Mouse (Mus musculus) embryonic facial prominence, embryonic 13.5 days (tissue): Measurements from ENCODE around the gene Gm15155. TPM values are rescaled to one million over a fixed set of nuclear protein-coding genes. Genes with fewer than 3 reads are reported as not detected.
"Not testable (repeated sequence)": the region's sequence is repeated elsewhere in the genome, so short reads cannot be mapped to it uniquely, and the experiment has no call there.

Source experiments
- ATAC-seq: fragments of 200-750 bp; cut with Nextera tagmentation; 2 replicates; pipeline ENCODE4 v1.8.0; 2017; ENCODE audit warnings: low read depth; ENCODE audit not compliant: insufficient number of reproducible peaks, insufficient read depth, low FRiP score, low TSS enrichment
- H3K27ac ChIP-seq: fragments of 300-500 bp; sonication (generic); 2 replicates; pipeline ENCODE4 v1.5.1; 2015; ENCODE audit warnings: moderate library complexity, mild to moderate bottlenecking, inconsistent platforms
- H3K27me3 ChIP-seq: fragments of 300-500 bp; sonication (generic); 2 replicates; pipeline ENCODE4 v1.6.1; 2015; ENCODE audit warnings: mild to moderate bottlenecking, inconsistent platforms
- H3K36me3 ChIP-seq: fragments of 300-500 bp; sonication (generic); 2 replicates; pipeline ENCODE4 v1.6.1; 2015; ENCODE audit warnings: mild to moderate bottlenecking, inconsistent platforms
- H3K4me1 ChIP-seq: fragments of 300-500 bp; sonication (generic); 2 replicates; pipeline ENCODE4 v1.6.1; 2015; ENCODE audit warnings: inconsistent platforms
- H3K4me2 ChIP-seq: fragments of 300-500 bp; sonication (generic); 2 replicates; pipeline ENCODE4 v1.6.1; 2015; ENCODE audit warnings: moderate library complexity, mild to moderate bottlenecking, inconsistent platforms
- H3K4me3 ChIP-seq: fragments of 300-500 bp; sonication (generic); 2 replicates; pipeline ENCODE4 v1.5.1; 2015; ENCODE audit warnings: mild to moderate bottlenecking, inconsistent platforms
- H3K9ac ChIP-seq: fragments of 300-500 bp; sonication (generic); 2 replicates; pipeline ENCODE4 v1.6.1; 2015; ENCODE audit warnings: mild to moderate bottlenecking, inconsistent platforms
- H3K9me3 ChIP-seq: fragments of 300-500 bp; sonication (generic); 2 replicates; pipeline ENCODE4 v1.6.1; 2016; ENCODE audit warnings: inconsistent platforms
- WGBS: fragments of 180-500 bp; shearing (Covaris S2); methylation state at CpG from one replicate; pipeline ENCODE4 v1.1.7; 2015; ENCODE audit warnings: mixed read lengths; 5-methylcytosine and 5-hydroxymethylcytosine counted together
- polyA plus RNA-seq: library from polyadenylated mRNA; unstranded; fragments of >200 nt; fragmentation: Nextera tagmentation; extraction: Ambion mirVana; gene quantifications from 2 replicates; pipeline ENCODE4 v1.2.1, GENCODE M21; 2015

Gene Gm15155
- polyA plus RNA-seq, 1 experiment from 2014 or later: not detected

DNA sequence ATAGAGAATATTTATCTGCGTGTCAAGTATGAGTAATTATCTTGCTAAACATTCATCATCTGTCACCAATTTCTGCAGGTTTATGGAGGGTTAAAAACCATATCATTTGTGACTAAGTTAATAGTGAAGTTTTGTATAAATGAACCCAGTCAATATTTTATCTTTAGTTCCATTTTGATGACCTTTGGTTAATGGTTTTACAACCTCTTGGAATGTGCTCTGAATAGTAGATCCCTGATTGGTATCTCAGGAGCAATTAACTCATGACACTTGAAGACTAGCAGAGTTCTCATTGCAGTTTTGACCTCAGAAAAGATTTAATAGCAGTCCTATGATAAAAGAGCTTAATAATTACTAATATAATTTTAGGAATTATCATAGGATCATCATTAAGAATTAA lies 385.2 kb downstream of the Gm15155 start:
- Histone ChIP-seq H3K36me3 (no peaks in the 10 kb centered on the region), H3K27ac (no peak overlapping the region), H3K4me3 (no peak overlapping the region), H3K27me3 (no peaks in the 10 kb centered on the region), H3K4me1 (no peaks in the 10 kb centered on the region), H3K9ac (no peak overlapping the region), H3K4me2 (no peak overlapping the region), H3K9me3 (no peaks in the 10 kb centered on the region)
- 67% methylated on average over 1 of the region's 1 CpGs for WGBS
- ATAC-seq: no peak

DNA sequence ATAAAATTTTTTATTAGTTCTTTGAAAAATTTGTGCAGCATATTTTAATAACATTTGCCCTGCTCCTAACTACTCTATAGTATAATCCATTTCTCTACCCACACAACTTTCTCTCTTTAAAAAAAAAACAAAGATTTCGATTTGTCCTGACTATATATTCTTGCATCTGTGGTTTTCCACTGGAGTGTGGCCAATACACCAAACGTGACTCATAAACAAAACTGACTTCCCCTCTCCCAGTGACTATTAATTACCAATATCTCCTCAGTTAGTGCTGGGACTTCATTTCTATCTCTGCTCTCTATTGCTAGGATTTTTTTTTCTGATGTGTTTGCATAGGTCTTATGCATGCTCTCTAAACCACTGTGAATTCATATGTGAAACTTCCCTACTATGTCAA lies 531.2 kb downstream of the Gm15155 start:
- H3K9ac ChIP-seq: no peak overlapping the region
- H3K4me3 ChIP-seq: no peak overlapping the region
- H3K36me3 ChIP-seq: no peaks in the 10 kb centered on the region
- H3K27ac ChIP-seq: no peak overlapping the region
- no peak for ATAC-seq
- no peaks in the 10 kb centered on the region for H3K9me3 ChIP-seq
- 62% methylated on average over 2 of the region's 2 CpGs for WGBS
- H3K4me2 ChIP-seq: no peak overlapping the region
- H3K27me3 ChIP-seq: no peaks in the 10 kb centered on the region
- no peaks in the 10 kb centered on the region for H3K4me1 ChIP-seq

DNA sequence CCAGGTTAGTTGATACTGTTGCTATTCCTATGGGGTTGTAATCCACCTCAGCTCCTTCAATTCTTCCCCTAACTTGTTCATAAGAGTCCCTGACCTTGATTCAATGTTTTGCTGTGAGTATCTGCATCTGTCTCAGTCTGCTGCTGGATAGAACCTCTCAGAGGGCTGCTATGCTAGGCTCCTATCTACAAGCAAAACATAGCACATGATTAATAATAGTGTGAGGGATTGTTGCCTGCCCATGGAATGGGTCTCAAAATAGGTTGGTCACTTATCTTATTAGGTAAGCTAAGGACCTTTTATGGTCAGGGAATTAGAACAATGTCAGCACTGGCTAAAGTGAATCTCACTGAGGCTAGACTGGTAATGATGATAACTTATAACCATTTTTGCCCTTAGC lies 547.0 kb downstream of the Gm15155 start:
- H3K9me3 ChIP-seq: no peaks in the 10 kb centered on the region
- H3K27me3 ChIP-seq: no peaks in the 10 kb centered on the region
- no peak overlapping the region for H3K27ac ChIP-seq
- H3K36me3 ChIP-seq: no peaks in the 10 kb centered on the region
- ATAC-seq: no peak
- H3K4me1 ChIP-seq: no peaks in the 10 kb centered on the region
- H3K4me2 ChIP-seq: no peak overlapping the region
- H3K9ac ChIP-seq: no peak overlapping the region
- no peak overlapping the region for H3K4me3 ChIP-seq

DNA sequence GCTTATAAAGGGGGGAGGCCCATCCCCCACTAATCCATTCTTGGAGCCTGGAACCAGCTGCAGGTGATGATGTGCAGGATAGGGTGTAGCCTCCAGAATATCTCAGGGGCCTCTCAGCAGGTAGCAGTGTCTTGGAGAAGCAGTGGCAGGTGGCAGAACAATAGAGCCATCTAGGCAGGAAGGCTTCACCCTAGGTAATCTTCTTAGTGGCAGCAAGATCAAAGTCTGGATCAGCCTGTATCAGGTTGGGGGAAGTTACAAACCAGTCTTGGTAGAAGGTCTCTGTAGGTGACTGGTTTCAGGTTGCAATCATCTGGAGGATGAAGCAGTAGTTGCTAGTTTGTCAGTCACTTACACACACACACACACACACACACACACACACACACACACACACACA lies 679.3 kb downstream of the Gm15155 start:
- H3K36me3 ChIP-seq, H3K4me1 ChIP-seq, H3K9me3 ChIP-seq, H3K4me3 ChIP-seq, H3K27me3 ChIP-seq, H3K4me2 ChIP-seq, H3K9ac ChIP-seq, H3K27ac ChIP-seq, ATAC-seq: not testable (repeated sequence)

Other genes starting within 250 kb of the Gm15155 start
- gene Ptchd1, start 927 bp upstream of the Gm15155 start, polyA plus RNA-seq: 1.2 and 2.5 TPM in 2 replicates